Mouse (Mus musculus): ENCODE measurements at regions not wholly inside any gene's neighbourhood (a gene's known extent, or its start where the extent isn't known, plus 50 kb on each side); places are given as distances from the start of the nearest gene placed in this dataset.

DNA sequence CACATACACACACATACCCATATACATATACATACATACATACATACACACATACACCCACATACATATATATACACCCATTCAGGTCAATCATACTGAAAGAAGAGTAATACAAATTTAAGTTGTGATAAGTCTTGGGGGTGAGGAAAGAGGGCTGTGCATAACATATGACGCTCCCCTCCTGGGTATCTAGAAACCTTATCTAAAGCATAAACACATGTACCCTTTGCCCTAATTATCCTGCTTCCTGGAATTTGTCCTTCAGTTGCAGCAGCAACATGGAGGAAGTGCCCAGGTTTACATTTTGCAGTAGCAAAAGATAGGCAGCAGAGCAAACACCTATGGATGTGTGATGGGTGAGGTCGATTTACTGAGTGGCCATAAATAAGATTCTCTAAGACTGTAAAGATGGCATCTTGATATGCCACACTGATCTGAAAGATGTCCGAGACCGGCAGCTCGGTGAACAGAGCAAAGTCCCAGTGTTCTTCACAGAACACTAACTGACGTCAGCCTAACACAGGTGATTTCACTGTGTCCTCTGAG is 172.0 kb upstream of the Irf2bp2 start:
- no peaks in the 10 kb centered on the region for H3K36me3 ChIP-seq (ENCODE audit: control insufficient read depth, insufficient read depth)
- WGBS, result 81% methylated on average over 6 of the region's 6 CpGs

DNA sequence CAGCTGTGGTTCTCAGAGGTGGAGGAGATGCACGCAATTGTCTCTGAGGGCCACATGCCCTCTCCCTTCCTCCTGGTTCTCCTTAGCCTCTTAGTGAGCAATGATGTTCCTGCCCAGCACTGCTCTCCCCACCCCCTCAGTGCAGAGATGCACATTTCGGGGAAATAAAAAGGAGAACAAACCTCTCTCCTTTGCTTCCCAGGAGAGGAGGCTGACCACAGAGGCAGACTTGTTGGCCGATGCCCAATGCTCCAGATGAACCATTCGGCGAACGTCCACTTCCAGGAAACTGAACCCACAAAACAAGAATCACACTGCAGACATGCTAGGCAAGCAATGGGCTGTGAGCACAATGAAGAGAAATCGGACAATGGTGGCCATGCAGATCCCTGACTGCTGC is 169.8 kb upstream of the Irf2bp2 start:
- H3K27ac ChIP-seq (ENCODE audit: low read length), result no peak overlapping the region
- H3K27me3 ChIP-seq (ENCODE audit: control insufficient read depth, insufficient read depth, low read length), result no peaks in the 10 kb centered on the region
- no peak overlapping the region for H3K4me3 ChIP-seq (ENCODE audit: low read length)
- H3K4me2 ChIP-seq (ENCODE audit: low read depth, low read length), result no peak overlapping the region
- ATAC-seq (replicated peaks; ENCODE audit: extremely low read depth, insufficient read depth, low FRiP score), result no peak
- H3K36me3 ChIP-seq (ENCODE audit: control insufficient read depth, insufficient read depth), result no peaks in the 10 kb centered on the region
- no peak overlapping the region for H3K9ac ChIP-seq (ENCODE audit: low read length)
- H3K4me1 ChIP-seq (ENCODE audit: control insufficient read depth, insufficient read depth, low read length), result peaks cover 11% of the 10 kb centered on the region
- WGBS, result 78% methylated on average over 7 of the region's 7 CpGs
- no peaks in the 10 kb centered on the region for H3K9me3 ChIP-seq (replicated peaks; ENCODE audit: control insufficient read depth, low read length)

More for the DNA sequence above, 172.0 kb upstream of the Irf2bp2 start:
- Histone ChIP-seq H3K9ac (ENCODE audit: low read length) (no peak overlapping the region), H3K27me3 (ENCODE audit: control insufficient read depth, insufficient read depth, low read length) (no peaks in the 10 kb centered on the region), H3K4me2 (ENCODE audit: low read depth, low read length) (no peak overlapping the region), H3K27ac (ENCODE audit: low read length) (no peak overlapping the region), H3K9me3 (replicated peaks; ENCODE audit: control insufficient read depth, low read length) (no peaks in the 10 kb centered on the region), H3K4me1 (ENCODE audit: control insufficient read depth, insufficient read depth, low read length) (peaks cover 6% of the 10 kb centered on the region; the same call in 1 of the 2 replicates), H3K4me3 (ENCODE audit: low read length) (no peak overlapping the region)
- ATAC-seq (replicated peaks; ENCODE audit: extremely low read depth, insufficient read depth, low FRiP score), result no peak

DNA sequence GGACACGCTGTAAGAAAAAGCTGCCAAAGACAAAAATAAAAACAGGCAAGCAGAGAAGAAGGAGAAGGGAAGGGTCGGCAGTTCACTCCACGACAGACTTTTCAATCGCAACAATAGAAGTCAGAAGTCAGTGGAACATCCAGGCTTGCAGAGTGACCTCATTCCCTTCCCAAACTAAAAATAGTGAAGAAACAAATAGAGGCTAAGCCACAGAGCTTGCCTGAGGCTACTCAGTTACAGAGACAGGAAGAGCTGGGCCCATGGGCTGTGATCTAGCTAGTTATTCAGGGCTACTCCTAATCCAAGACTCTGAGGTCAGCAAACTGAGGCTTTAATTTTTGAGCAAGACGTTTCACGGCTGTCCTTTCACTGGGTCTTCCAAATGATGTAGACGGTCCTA is 165.9 kb upstream of the Irf2bp2 start:
- Histone ChIP-seq H3K27me3 (ENCODE audit: control insufficient read depth, insufficient read depth, low read length) (no peaks in the 10 kb centered on the region), H3K36me3 (ENCODE audit: control insufficient read depth, insufficient read depth) (no peaks in the 10 kb centered on the region), H3K4me2 (ENCODE audit: low read depth, low read length) (no peak overlapping the region), H3K9me3 (replicated peaks; ENCODE audit: control insufficient read depth, low read length) (no peaks in the 10 kb centered on the region), H3K9ac (ENCODE audit: low read length) (0 out of 2 replicates have a peak overlapping the region, but pooled peaks have one; percentile 27), H3K4me1 (ENCODE audit: control insufficient read depth, insufficient read depth, low read length) (peaks cover 19% of the 10 kb centered on the region), H3K4me3 (ENCODE audit: low read length) (no peak overlapping the region), H3K27ac (ENCODE audit: low read length) (peak overlapping the region; percentile 37)
- no peak for ATAC-seq (replicated peaks; ENCODE audit: extremely low read depth, insufficient read depth, low FRiP score)
- WGBS, result 57% methylated on average over 7 of the region's 7 CpGs

DNA sequence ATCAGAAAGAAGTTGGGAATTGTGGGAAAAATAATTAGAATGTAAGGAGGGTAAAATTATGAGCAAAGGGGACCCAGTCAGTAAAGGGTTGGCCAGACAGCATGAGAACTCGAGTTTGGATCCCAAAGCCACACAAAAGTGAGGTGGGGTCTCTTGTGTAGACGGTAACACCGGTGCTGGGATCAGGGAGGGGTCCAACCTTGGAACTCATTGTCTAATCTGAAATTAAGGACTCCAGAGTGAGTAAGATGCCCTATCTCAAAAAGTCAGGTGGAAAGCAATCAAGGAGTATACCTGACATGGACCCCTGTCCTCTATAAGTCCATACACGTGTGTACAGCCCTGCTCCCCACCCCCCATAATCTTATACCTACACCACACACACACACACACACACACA is 165.2 kb upstream of the Irf2bp2 start:
- 92% methylated on average over 4 of the region's 4 CpGs for WGBS
- Histone ChIP-seq H3K4me3 (ENCODE audit: low read length) (no peak overlapping the region), H3K27me3 (ENCODE audit: control insufficient read depth, insufficient read depth, low read length) (no peaks in the 10 kb centered on the region), H3K9ac (ENCODE audit: low read length) (no peak overlapping the region), H3K4me2 (ENCODE audit: low read depth, low read length) (no peak overlapping the region), H3K9me3 (replicated peaks; ENCODE audit: control insufficient read depth, low read length) (no peaks in the 10 kb centered on the region), H3K36me3 (ENCODE audit: control insufficient read depth, insufficient read depth) (no peaks in the 10 kb centered on the region), H3K27ac (ENCODE audit: low read length) (peak overlapping the region; percentile 81), H3K4me1 (ENCODE audit: control insufficient read depth, insufficient read depth, low read length) (peaks cover 16% of the 10 kb centered on the region)
- no peak for ATAC-seq (replicated peaks; ENCODE audit: extremely low read depth, insufficient read depth, low FRiP score)

DNA sequence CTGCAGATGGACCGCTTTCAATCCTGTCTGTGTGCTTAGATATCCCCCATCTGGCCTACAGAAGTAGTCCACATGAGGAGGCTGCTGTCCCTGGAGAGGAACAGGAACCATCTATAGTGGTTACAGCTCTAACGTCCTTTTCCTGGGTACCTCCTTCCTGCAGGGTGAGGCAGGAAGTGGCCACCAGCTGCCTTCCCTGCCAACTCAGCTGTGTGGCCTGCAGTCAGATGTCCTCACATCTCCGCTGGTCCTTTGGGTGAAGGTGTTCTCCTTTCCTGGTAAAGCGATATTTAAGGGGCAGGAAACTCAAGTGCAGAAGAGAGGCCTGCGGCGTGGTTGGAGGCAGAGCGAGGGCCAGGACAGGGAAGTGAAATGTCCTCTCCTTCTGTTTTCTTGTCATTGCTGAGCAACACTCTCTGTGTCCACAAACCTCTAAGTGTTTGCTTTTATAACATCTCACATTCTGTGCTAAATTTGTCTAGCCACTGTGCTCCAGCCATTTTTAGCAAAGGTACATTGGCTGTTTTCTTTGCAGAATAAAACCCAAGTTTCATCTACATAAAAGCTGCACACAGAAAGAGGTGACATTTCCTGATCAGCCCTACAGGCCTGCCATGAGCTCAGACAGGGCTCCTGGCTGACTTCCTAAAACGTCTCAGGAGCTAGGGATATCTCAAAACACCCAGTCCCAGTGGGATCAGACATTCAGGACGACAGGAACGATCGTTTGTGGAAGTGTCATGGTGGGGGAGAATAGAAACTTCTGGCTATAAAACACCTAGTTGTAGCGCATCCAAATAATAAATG is 164.4 kb upstream of the Irf2bp2 start:
- H3K9ac ChIP-seq (ENCODE audit: low read length), result peak overlapping the region; percentile 41
- H3K27me3 ChIP-seq (ENCODE audit: control insufficient read depth, insufficient read depth, low read length), result no peaks in the 10 kb centered on the region
- no peak overlapping the region for H3K4me3 ChIP-seq (ENCODE audit: low read length)
- no peak overlapping the region for H3K4me2 ChIP-seq (ENCODE audit: low read depth, low read length)
- H3K36me3 ChIP-seq (ENCODE audit: control insufficient read depth, insufficient read depth), result no peaks in the 10 kb centered on the region
- peaks cover 16% of the 10 kb centered on the region for H3K4me1 ChIP-seq (ENCODE audit: control insufficient read depth, insufficient read depth, low read length)
- peak; percentile 47; the same call in 1 of the 2 replicates for ATAC-seq (replicated peaks; ENCODE audit: extremely low read depth, insufficient read depth, low FRiP score)
- no peaks in the 10 kb centered on the region for H3K9me3 ChIP-seq (replicated peaks; ENCODE audit: control insufficient read depth, low read length)
- H3K27ac ChIP-seq (ENCODE audit: low read length), result peak overlapping the region; percentile 81
- 54% methylated on average over 12 of the region's 12 CpGs for WGBS

DNA sequence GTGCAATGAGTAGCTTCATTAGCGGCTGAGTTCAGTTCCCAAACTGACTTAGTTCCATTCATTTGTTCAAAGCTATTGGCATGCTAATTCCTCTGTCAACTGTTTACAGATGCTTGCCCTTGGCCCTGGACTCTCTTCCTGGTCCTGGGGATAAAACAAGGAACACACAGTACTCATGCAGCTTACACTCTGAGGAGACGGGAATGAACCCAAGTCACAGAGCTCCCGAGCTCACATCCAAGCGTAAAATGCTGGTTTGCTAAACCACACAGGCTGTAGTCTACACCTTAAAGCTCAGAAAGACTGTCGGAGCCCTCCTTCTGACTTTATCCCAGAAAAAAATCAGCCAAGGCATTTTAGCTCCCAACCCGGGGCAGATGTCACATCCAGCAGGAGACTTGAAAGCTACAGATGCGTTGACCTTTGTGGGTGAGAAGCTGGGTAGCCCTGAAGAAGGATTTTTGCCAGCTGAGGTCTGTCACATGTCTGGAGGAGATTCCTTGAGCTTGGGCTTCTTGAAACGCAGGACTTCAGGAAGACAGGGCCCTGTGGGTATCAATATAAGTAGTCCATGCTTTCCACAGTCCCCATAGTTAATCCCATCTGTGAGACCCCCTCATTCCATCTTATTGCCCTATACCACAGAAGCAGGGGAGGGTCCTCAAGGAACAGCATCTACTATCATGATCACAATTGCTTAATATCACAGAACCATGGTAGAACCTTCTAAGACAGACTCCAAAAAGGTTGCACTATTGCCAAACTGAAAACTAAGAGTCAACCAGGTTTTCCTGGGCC is 162.7 kb upstream of the Irf2bp2 start:
- H3K9me3 ChIP-seq (replicated peaks; ENCODE audit: control insufficient read depth, low read length), result no peaks in the 10 kb centered on the region
- no peaks in the 10 kb centered on the region for H3K27me3 ChIP-seq (ENCODE audit: control insufficient read depth, insufficient read depth, low read length)
- no peak overlapping the region for H3K4me3 ChIP-seq (ENCODE audit: low read length)
- no peak overlapping the region for H3K9ac ChIP-seq (ENCODE audit: low read length)
- H3K4me2 ChIP-seq (ENCODE audit: low read depth, low read length), result no peak overlapping the region
- no peak for ATAC-seq (replicated peaks; ENCODE audit: extremely low read depth, insufficient read depth, low FRiP score)
- H3K4me1 ChIP-seq (ENCODE audit: control insufficient read depth, insufficient read depth, low read length), result peaks cover 16% of the 10 kb centered on the region
- no peak overlapping the region for H3K27ac ChIP-seq (ENCODE audit: low read length)
- no peaks in the 10 kb centered on the region for H3K36me3 ChIP-seq (ENCODE audit: control insufficient read depth, insufficient read depth)
- WGBS, result 84% methylated on average over 8 of the region's 8 CpGs

DNA sequence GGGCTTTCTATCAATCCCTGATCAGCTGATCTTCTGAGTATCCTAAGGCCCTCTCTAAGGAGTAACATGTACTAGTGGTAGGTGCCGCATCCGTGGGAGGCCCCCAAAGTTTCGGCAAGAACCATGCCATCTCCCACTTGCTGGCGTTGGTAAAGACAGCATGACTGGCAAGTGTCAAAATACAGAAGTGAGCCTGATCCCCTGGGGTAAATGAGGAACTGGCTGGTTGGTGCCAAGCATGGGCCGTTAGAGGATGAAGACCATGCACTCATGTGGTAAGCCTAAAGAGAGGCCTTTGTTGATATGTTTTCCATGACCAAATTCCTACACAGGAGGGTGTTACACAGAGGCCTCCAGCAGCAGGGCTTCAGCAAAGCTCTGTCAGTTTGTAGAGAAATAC is 161.9 kb upstream of the Irf2bp2 start:
- Histone ChIP-seq H3K36me3 (ENCODE audit: control insufficient read depth, insufficient read depth) (no peaks in the 10 kb centered on the region), H3K4me1 (ENCODE audit: control insufficient read depth, insufficient read depth, low read length) (peaks cover 16% of the 10 kb centered on the region), H3K27me3 (ENCODE audit: control insufficient read depth, insufficient read depth, low read length) (no peaks in the 10 kb centered on the region), H3K4me2 (ENCODE audit: low read depth, low read length) (no peak overlapping the region), H3K9ac (ENCODE audit: low read length) (no peak overlapping the region), H3K4me3 (ENCODE audit: low read length) (no peak overlapping the region), H3K27ac (ENCODE audit: low read length) (no peak overlapping the region), H3K9me3 (replicated peaks; ENCODE audit: control insufficient read depth, low read length) (no peaks in the 10 kb centered on the region)
- no peak for ATAC-seq (replicated peaks; ENCODE audit: extremely low read depth, insufficient read depth, low FRiP score)
- WGBS, result 81% methylated on average over 5 of the region's 5 CpGs

DNA sequence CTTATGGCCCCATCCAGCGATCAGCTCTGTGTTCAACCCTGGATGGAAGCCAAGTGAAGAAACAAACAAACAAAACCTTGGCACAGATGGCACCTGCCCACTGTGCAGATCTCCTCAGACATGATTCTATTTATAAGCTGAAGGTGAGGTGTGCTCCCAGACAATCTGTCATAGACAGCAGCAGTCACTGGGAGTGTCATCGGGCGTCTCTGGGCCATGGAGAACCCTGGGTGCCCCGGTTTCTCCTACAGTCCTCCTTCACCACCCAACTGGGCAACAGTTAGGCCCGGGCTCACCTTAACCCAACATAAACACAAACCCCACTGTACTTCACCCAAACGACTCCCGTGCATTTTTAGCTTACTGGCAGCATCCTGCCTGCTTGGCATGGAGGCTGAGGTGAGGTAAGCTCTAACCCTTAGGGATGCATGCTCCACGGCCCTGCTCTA is 160.6 kb upstream of the Irf2bp2 start:
- Histone ChIP-seq H3K4me3 (ENCODE audit: low read length) (no peak overlapping the region), H3K27ac (ENCODE audit: low read length) (no peak overlapping the region), H3K9me3 (replicated peaks; ENCODE audit: control insufficient read depth, low read length) (no peaks in the 10 kb centered on the region), H3K4me1 (ENCODE audit: control insufficient read depth, insufficient read depth, low read length) (peaks cover 11% of the 10 kb centered on the region), H3K27me3 (ENCODE audit: control insufficient read depth, insufficient read depth, low read length) (no peaks in the 10 kb centered on the region), H3K4me2 (ENCODE audit: low read depth, low read length) (no peak overlapping the region), H3K9ac (ENCODE audit: low read length) (no peak overlapping the region), H3K36me3 (ENCODE audit: control insufficient read depth, insufficient read depth) (no peaks in the 10 kb centered on the region)
- ATAC-seq (replicated peaks; ENCODE audit: extremely low read depth, insufficient read depth, low FRiP score), result no peak
- WGBS, result 85% methylated on average over 8 of the region's 8 CpGs

Measured in heart, embryonic 16.5 days (tissue).